Mouse (Mus musculus) heart, adult 2 months (tissue): ENCODE measurements around the gene Arhgap28.

Experiments
- CTCF ChIP-seq: fragments of 200-600 bp; IDR thresholded peaks from 2 replicates; pipeline ENCODE4 v1.8.1; 2022; ENCODE audit warnings: antibody characterized with exemption, mild to moderate bottlenecking, moderate library complexity
- EP300 ChIP-seq: fragments of 200-500 bp; IDR thresholded peaks from 2 replicates; pipeline ENCODE4 v1.6.1; 2011; ENCODE audit warnings: low read depth, low read length, control low read depth; ENCODE audit not compliant: insufficient read depth
- POLR2A ChIP-seq: fragments of 200-500 bp; IDR thresholded peaks from 2 replicates; pipeline ENCODE4 v1.6.1; 2011; ENCODE audit warnings: mild to moderate bottlenecking, low read depth, low read length, control low read depth; ENCODE audit not compliant: insufficient read depth

DNA sequence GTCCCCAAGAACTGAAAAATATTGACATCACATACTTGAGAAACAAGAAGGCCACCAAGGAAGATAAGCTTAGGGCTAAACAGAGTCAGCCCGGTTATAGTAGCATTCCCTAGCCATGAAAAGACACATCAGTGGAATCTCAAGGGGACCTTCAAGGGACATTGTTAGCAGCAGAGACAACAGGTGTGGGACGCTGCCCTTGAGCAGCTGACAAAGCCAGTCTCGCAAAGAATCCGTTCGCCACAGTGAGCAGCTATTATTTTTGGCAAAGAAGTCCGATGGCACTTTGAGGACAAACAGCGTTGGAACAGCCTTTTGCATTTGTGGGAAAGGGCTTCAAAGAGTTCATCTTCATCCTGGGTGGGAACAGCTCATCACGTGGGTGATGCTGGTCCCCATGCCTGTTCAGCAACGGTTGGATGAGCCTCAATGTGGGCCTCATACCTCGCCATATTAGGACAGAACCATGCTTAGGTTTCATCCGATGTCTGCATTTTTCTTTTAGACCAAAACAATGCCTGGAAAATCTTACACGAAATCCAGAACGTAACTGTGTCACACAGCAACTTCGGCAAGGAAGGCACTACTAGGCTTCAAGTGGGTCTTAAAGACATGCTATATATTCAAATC is 99.5 kb downstream of the Arhgap28 start:
- TF ChIP-seq EP300 (no peak), POLR2A (no peak), CTCF (no peak)
